Mouse (Mus musculus) embryonic fibroblast, embryonic 13.5 days (primary cell): Measurements from ENCODE around the gene March6.

ENCODE experiments used
- CTCF ChIP-seq: IDR thresholded peaks from 2 replicates; pipeline ENCODE4 v1.5.1; 2011; ENCODE audit warnings: mild to moderate bottlenecking, control low read depth, low read length, moderate library complexity, borderline replicate concordance; ENCODE audit not compliant: insufficient read depth
- POLR2A ChIP-seq: IDR thresholded peaks from 2 replicates; pipeline ENCODE4 v1.6.1; 2011; ENCODE audit warnings: low read depth, mild to moderate bottlenecking, control low read depth, low read length, moderate library complexity

DNA sequence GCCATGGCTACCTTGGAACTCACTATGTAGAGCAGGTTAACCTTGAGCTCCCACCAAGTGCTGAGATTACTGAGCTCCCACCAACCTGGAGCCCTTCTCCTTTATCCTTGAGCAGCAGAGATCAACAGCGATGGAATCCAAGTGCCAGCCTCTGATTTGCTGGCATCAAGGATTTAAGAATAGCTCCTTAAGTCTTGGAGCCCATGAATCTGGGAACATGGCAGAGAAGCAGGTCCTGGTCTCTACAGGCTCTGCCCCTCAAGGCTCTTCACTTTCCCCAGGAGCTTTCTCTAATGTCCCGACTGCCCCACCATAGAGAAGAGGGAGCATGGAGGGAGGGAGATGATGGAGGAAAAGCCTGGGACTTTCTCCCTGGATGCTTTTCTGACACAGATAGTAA is 6.9 kb upstream of the March6 start:
- TF ChIP-seq CTCF (no peak), POLR2A (no peak)
